Mouse (Mus musculus) spleen, postnatal 10 days (tissue): ENCODE data around the gene Cpa3.

Experiments
- DNase-seq, 2 experiments: peaks; one replicate each; pipeline ENCODE4 v3.0.0; 2021 to 2022; ENCODE audit warnings: low spot score in 2 of 2

Gene Cpa3

GRCm38 (mm10) chr3:20242050-20242449 lies at the start of gene Cpa3:
Cpa3 (minus strand) TSS chr3:20242181.
- no peak for DNase-seq

GRCm38 (mm10) chr3:20291370-20291769 lies 49.4 kb upstream of the Cpa3 start:
- no peak for DNase-seq

- DNase-seq, result no peak
These were observed 46.8 kb upstream of the Cpa3 start for GRCm38 (mm10) chr3:20288761-20289160.

DNA sequence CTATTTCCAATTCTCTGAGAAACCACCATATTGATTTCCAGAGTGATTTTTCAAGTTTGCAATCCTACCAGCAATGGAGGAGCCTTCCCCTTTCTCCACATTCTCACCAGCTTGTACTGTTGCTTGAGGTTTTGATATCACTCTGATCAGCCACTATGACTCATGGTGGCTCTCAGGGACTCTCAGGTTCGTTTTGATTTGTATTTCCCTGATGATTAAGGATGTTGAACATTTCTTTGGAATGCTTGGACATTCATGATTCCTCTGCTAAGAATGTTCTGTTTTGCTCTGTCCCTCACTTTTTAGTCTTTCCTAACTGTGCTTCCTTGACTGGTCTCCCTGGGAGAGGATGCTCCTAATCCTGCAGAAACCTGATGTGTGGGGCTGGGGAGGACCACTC lies 39.8 kb upstream of the Cpa3 start:
- DNase-seq, result no peak

GRCm38 (mm10) chr3:20275633-20276032 lies 33.7 kb upstream of the Cpa3 start, which contains the start of gene Cpb1:
Cpb1 (minus strand) TSS chr3:20275733.
- DNase-seq, result no peak

DNA sequence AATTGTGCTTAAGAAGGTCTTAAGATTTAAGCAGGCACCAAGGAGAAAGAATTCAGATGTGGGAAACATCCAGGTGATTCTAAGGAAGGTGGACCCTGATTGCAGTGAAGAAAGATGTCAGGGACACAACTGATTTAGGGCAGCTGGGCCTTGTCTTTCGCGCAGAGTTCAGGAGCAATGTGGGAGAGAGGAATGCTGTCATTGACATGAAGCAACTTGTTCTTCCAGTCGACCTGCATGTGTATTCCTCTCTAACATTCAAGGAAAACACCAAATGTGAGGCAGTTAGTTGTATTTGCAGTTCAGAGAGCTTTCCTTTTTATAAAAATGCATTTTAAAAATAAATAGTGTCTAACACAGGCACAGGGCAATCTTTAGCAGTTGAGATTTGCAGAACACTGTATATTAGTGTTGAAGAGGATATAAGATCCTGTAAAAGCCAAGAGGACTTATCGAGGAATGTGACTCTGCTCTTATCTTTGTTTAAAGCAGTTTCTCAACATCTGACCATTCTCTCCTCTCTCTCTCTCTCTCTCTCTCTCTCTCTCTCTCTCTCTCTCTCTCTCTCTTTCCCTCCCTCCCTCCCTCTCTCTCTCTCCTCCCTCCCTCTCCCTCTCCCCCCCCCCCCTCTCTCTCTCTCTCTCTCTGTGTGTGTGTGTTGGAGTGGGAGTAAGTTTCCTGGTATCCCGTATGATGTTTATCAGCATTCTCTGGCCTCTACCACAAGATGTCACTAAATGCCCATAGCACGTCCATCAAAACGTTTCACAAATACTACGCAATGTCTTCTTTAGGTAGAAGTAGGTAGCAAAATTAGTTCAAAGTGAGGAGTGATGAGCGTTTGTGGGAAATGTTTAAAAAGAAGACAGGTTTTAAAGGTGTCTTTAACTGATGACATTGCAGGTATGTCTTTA lies 12.8 kb upstream of the Cpa3 start:
- no peak for DNase-seq

DNA sequence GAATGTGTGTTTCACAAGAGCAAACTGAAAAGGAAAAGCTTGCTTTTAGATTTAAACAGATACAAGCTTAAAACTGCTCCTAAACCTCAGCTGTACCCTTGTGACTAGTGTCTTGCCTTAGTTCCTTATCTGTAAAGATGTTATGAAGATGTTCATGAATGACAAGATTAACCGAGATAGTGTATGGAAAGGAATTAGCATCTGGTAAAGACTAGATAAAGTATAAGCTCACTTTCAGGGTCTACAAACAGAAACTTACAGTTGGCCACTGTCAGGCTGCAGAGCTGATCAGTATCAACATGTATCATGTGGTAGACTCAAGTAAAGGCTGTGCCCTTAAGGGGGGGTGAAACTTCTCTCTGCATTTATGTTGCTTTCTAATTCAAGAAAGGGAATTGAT lies 1.9 kb upstream of the Cpa3 start:
- DNase-seq, result no peak

GRCm38 (mm10) chr3:20239741-20240140 lies 2.2 kb downstream of the Cpa3 start:
- DNase-seq, result no peak

DNA sequence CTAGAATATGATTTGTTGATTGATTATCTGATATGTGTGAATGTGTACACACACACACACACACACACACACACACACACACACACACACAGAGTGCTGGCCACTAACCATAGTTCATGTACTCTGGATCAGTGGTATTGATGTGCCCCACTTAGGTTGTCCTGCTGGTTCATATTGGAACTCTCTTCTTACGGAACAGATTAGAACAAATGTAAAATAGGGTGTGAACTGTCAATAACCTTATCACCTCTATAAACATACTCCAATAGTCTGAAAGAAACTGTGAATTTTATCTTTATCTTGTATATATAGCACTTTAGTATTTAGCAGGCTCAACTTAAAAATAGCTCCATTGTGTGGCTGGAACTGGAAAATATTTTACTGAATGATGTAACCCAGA lies 5.0 kb downstream of the Cpa3 start:
- no peak for DNase-seq

DNA sequence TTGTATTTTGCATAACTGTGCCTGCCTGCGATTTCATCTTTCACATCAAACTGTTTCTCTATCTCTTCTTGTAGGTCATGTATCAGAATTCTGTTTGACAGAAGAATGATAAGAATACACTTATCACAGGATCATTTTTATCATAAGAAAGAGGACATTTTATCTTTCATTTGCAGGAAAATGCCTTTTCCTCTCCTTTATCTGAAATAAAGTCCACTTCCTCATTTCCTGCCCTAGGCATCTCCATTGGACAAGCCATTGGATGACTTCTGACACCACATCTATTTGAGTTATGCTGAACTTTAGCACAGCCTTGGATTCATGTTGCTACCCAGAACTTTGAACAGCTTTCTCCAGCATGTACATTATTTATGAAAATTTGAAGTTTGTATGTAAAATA lies 13.0 kb downstream of the Cpa3 start:
- no peak for DNase-seq

DNA sequence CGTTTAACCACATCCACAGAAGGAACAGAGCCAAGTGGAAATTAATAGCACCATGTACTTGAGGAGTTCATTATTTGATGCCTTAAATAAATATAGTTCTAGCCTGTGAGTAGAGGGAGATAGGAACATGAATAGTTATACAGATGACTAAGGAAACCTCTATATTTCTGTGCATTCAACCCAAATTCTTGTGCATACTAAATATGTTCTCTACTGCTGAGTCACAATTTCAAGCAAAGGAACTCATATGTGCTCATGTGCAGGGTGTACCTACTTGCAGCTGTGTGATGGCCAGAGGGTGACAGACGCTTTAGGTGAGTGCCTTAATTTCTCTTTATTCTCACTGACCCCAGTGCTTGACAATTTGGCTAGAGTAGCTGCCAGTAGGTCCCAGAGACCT lies 16.6 kb downstream of the Cpa3 start:
- no peak for DNase-seq

DNA sequence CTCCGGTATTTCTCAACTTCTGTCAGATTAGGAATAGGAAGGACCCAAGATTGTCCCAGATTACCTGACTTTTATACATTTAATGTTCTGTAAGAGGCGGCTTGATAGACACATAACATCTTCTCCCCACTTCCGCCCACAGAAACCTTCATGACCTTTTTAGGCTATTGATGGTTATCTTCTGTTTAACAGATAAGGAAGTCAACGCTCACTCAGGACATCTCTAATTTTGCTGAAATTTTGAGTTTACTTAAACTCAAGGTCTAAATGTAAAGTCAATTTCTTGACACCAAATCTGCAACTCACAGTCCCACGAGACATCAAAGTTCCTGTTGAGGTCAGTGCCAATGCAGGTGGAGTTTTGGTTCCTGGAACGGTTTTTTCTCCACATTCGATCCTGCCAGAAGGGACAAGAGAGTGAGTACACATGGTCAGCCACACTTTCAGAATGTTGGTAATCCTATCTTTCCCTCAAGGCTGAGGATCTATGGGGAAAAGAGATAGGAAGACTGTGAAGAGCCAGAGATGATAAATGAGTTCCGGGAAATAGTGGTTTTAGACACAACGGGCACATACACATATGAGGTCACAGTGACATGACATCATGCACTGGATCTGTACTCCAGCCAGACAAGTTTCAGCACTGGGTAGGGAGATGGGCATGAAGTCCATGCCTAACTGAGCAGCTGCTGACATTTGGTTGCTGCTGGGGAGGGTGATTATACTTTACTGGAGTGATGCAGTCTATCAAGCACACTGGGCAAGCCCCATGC lies 18.9 kb downstream of the Cpa3 start:
- no peak for DNase-seq

GRCm38 (mm10) chr3:20222136-20222535 lies 19.8 kb downstream of the Cpa3 start:
- DNase-seq, result no peak

GRCm38 (mm10) chr3:20198869-20199268 lies 43.1 kb downstream of the Cpa3 start:
- peak; percentile 22 to 65 for DNase-seq

DNA sequence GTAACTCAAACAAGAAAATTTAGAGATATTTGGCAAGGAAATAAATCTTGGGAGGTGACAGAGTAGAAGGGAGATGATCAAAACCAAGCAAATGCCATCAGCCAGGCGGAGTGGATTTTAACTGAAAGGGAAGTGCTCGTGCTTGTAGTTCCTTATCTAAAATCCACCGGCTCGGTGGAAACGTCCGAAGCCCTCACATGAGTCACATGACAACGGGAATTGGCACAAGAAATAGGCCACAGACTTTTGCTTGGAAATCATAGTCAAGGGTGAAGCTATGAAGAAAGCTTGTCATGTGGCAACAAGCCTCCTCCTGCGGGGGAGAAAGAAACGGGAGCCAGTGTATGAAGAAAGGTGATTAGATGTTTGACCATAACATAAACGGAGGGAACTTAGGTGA lies 44.1 kb downstream of the Cpa3 start:
- no peak for DNase-seq

DNA sequence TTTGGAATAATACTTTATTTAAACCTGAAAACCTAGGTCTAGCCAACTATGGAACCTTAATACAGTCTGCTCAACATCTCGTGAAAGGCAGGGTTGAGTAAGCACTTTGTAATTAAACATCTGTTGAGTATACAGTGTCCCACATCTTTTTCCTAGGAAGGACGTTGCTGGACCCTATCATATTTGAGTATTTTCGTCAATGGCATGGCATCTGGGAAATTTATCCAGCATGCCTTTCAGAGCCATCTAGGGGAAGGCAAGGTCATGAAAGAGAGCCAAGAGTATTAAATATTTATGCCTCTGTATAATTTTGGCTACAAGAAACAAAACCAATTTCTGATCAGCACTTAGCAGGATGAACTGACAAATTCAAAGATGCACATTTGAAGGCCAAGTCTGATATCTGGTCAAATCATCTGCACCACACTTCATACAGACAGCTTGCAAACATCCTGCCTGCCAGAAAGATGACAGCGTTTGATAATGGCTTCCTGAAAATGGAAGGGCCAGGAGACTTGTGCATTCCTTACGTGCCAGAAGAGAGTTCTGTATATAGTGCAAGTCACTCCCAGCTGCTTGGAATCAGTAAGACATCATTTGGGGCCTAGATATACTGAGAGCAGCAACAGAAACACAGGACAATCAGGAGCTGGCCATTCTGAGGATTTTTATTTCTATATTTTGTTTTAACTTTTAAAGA lies 52.9 kb downstream of the Cpa3 start:
- no peak for DNase-seq

- no peak for DNase-seq
These were observed 69.6 kb downstream of the Cpa3 start for GRCm38 (mm10) chr3:20172394-20172793.

DNA sequence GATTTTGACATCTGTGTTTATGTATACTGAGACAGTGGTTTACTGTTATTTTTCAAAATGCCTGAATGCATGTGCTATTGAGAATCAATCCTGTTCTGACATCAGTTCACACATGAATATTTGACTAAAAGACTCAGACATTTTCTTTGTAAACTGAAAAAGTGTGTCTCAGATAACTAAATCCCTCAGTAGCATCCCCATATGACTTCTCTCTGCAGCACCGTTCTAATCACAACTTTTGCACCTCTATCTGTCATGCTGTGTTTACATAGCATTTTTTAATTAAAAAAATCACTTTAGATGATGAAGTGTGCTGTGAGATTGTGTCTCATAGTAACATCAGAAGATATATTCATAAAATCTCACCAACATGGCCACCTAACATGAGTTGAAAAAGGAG lies 74.5 kb downstream of the Cpa3 start:
- no peak for DNase-seq
